Mouse (Mus musculus) limb, embryonic 14.5 days (tissue): ENCODE measurements at regions not wholly inside any gene's neighbourhood (a gene's known extent, or its start where the extent isn't known, plus 50 kb on each side); places are given as distances from the start of the nearest gene placed in this dataset.

Experiments
- ATAC-seq: fragments of 200-750 bp; cut with Nextera tagmentation; 2 replicates; pipeline ENCODE4 v1.8.0; 2017; ENCODE audit warnings: low read depth, moderate number of reproducible peaks, moderate TSS enrichment; ENCODE audit not compliant: low FRiP score
- DNase-seq: peaks from one replicate; pipeline ENCODE4 v3.0.0-alpha.2; 2015; ENCODE audit warnings: low spot score
- H3K27ac ChIP-seq: fragments of 300-500 bp; sonication (generic); replicated peaks from 2 replicates; pipeline ENCODE4 v1.5.1; 2014; ENCODE audit warnings: low read depth, mild to moderate bottlenecking, low read length, moderate library complexity, mixed read lengths
- H3K27me3 ChIP-seq: fragments of 300-500 bp; sonication (generic); 2 replicates; pipeline ENCODE4 v1.6.1; 2014; ENCODE audit warnings: low read length, mixed read lengths; ENCODE audit not compliant: control insufficient read depth, insufficient read depth
- H3K36me3 ChIP-seq: fragments of 300-500 bp; sonication (generic); 2 replicates; pipeline ENCODE4 v1.6.1; 2014; ENCODE audit warnings: mild to moderate bottlenecking, low read length, moderate library complexity, mixed read lengths; ENCODE audit not compliant: control insufficient read depth, insufficient read depth
- H3K4me1 ChIP-seq: fragments of 300-500 bp; sonication (generic); 2 replicates; pipeline ENCODE4 v1.6.1; 2014; ENCODE audit warnings: antibody characterized with exemption, low read length, mixed read lengths; ENCODE audit not compliant: control insufficient read depth, insufficient read depth
- H3K4me2 ChIP-seq: fragments of 300-500 bp; sonication (generic); replicated peaks from 2 replicates; pipeline ENCODE4 v1.6.1; 2014; ENCODE audit warnings: low read depth, mild to moderate bottlenecking, low read length, moderate library complexity; ENCODE audit not compliant: severe bottlenecking
- H3K4me3 ChIP-seq: fragments of 300-500 bp; sonication (generic); replicated peaks from 2 replicates; pipeline ENCODE4 v1.5.1; 2014; ENCODE audit warnings: low read length
- H3K9ac ChIP-seq: fragments of 300-500 bp; sonication (generic); 2 replicates; pipeline ENCODE4 v1.6.1; 2014; ENCODE audit warnings: mild to moderate bottlenecking, low read depth, low read length, moderate library complexity; ENCODE audit not compliant: severe bottlenecking
- H3K9me3 ChIP-seq: fragments of 300-500 bp; sonication (generic); 2 replicates; pipeline ENCODE4 v1.6.1; 2016; ENCODE audit warnings: low read length; ENCODE audit not compliant: control insufficient read depth
- POLR2A ChIP-seq: fragments of 200-500 bp; IDR thresholded peaks from 2 replicates; pipeline ENCODE4 v1.8.0; 2012; ENCODE audit warnings: inconsistent platforms, mild to moderate bottlenecking, moderate library complexity, borderline replicate concordance; ENCODE audit not compliant: insufficient read depth, insufficient read length; ENCODE audit errors: extremely low read depth
- WGBS: fragments of 180-500 bp; shearing (Covaris S2); extraction: QIAGEN DNeasy Blood & Tissue Kit; methylation state at CpG from one replicate; pipeline ENCODE4 v1.1.7; 2014; 5-methylcytosine and 5-hydroxymethylcytosine counted together

DNA sequence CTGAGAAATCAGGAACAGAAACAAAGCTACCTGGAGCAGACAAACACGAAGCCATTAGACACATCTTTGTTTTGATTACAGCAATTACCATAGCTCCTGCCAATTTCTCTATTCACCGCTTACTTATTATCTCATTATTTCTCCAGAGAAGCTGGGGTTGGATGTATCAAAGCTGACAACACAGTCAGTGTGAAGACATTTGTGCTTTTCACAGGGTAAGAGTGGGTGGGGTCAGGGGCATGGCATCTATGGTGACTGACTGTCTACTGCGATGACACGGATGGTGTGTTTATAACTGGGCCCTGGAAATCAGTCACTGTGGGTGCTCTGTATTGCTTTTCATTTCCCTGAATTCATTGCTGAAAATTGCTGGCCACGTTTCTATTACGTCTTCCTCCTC lies 815.0 kb upstream of the Adgrl2 start:
- WGBS = 73% methylated on average over 6 of the region's 6 CpGs
- TF ChIP-seq POLR2A = no peak

DNA sequence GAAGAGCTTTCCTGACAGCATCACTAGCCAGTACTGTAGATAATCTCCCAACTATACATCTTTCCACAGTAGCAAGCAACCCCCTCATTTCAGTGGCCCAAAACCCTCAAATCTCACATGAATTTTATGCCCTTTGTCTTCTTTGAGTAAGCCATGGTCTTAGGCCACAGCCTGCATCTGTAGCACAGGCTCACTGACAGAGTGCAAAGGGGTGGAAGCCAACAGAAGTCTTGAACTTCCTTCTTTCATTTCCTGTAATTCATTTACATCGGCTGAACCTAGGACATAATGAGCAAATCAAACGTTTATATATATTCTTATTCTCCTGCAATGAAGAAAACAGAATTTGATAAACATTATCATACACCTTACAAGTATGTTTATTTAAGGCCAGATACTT lies 805.8 kb upstream of the Adgrl2 start:
- Histone ChIP-seq H3K9me3 (no peaks in the 10 kb centered on the region), H3K4me1 (no peaks in the 10 kb centered on the region), H3K4me2 (no peak overlapping the region), H3K27ac (no peak overlapping the region), H3K4me3 (no peak overlapping the region), H3K27me3 (no peaks in the 10 kb centered on the region), H3K9ac (no peak overlapping the region), H3K36me3 (no peaks in the 10 kb centered on the region)
- DNase-seq = no peak
- 75% methylated on average over 2 of the region's 2 CpGs for WGBS
- TF ChIP-seq POLR2A = no peak
- ATAC-seq = no peak

More for the DNA sequence above, 815.0 kb upstream of the Adgrl2 start:
- Histone ChIP-seq H3K27ac (no peak overlapping the region), H3K36me3 (no peaks in the 10 kb centered on the region), H3K27me3 (no peaks in the 10 kb centered on the region), H3K9ac (no peak overlapping the region), H3K4me3 (no peak overlapping the region), H3K4me1 (no peaks in the 10 kb centered on the region), H3K4me2 (no peak overlapping the region), H3K9me3 (no peaks in the 10 kb centered on the region)
- no peak for ATAC-seq
- no peak for DNase-seq

DNA sequence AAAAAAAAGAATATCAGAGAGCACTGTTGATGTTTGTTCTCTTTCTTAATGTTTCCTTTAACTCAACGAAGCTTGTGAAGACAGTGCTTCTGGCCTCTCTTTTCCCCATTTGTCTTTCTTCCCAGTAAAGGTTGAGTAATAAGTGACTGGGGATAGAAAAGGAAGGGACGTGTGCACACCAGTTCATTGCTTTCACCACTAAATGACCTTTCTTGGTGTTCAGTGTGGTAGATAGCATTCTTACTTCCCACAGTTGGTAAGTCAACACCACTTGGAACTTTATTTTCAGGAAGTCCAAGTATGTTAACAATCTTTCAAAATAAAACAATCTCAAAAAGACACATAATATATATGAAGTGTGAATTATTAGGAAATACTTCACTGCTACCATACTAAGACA lies 801.2 kb upstream of the Adgrl2 start:
- no peak overlapping the region for H3K4me3 ChIP-seq
- H3K9ac ChIP-seq = no peak overlapping the region
- H3K36me3 ChIP-seq = no peaks in the 10 kb centered on the region
- DNase-seq (no peak), ATAC-seq (no peak)
- 72% methylated on average over 2 of the region's 2 CpGs for WGBS
- H3K27ac ChIP-seq = no peak overlapping the region
- H3K4me2 ChIP-seq = no peak overlapping the region
- no peaks in the 10 kb centered on the region for H3K4me1 ChIP-seq
- H3K9me3 ChIP-seq = no peaks in the 10 kb centered on the region
- no peaks in the 10 kb centered on the region for H3K27me3 ChIP-seq
- no peak for TF ChIP-seq POLR2A

DNA sequence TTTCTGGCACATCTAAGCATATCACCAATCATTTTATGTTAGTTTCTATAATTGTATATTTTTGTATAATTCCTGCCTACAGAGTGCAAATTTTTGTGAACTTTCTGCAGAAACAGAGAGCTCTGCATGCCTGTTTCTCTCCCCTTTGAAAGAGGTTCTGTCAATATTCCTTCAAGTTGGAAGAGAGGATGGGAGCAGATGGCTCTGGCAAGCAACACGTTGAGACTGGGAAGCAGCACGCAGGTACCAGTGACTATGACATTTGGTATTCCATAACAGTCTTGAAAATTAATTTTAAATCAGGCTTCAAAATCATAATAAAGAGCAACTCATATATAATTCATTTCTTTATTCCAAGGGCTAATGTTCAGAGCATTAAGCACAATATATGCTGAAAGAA lies 795.7 kb upstream of the Adgrl2 start:
- ATAC-seq = no peak
- no peaks in the 10 kb centered on the region for H3K36me3 ChIP-seq
- H3K4me2 ChIP-seq = no peak overlapping the region
- no peak overlapping the region for H3K27ac ChIP-seq
- H3K4me3 ChIP-seq = no peak overlapping the region
- H3K9me3 ChIP-seq = no peaks in the 10 kb centered on the region
- H3K9ac ChIP-seq = no peak overlapping the region
- DNase-seq = no peak
- 74% methylated on average over 2 of the region's 2 CpGs for whole genome bisulfite sequencing
- H3K4me1 ChIP-seq = no peaks in the 10 kb centered on the region
- H3K27me3 ChIP-seq = no peaks in the 10 kb centered on the region
- no peak for TF ChIP-seq POLR2A

DNA sequence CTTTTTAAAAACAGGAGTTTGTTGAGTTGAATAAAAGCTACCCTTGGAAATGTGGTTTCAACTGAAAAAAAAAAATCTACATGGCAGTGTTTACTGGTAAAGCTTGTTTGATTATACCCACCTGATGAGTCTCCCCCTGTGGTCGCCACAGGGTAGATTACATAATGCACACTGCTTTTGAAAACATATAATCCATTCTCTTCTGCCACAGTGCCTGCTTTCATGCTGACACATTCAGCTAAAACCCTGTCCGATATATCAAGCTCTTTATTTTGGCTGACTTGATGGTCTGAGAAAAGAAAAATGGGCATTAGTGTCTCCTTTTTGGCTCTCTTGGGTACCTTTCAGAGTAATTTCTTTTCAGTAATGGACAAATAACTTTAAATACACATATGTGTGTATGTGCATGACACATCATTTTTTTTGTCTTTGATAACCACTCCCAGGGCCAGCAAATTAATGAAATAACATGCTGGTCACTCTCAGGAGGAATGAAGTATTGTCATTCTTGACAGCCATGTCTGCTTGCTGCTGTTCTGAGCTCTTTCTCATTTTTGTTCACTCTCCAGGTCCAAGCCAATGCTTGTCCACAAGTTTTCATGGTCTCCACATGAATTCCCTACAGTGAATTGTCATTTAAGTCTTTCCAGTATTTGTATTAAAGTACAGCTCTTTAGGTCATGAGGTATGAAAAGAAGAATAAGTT lies 793.7 kb upstream of the Adgrl2 start:
- Histone ChIP-seq H3K27me3 (no peaks in the 10 kb centered on the region), H3K9ac (no peak overlapping the region), H3K36me3 (no peaks in the 10 kb centered on the region), H3K4me2 (no peak overlapping the region), H3K4me3 (no peak overlapping the region), H3K27ac (no peak overlapping the region), H3K9me3 (no peaks in the 10 kb centered on the region), H3K4me1 (no peaks in the 10 kb centered on the region)
- DNase-seq (no peak), ATAC-seq (no peak)
- 82% methylated on average over 2 of the region's 2 CpGs for WGBS
- TF ChIP-seq POLR2A = no peak
